7 mouse cellular contexts compared by ENCODE assay signal in the genomic region with DNA sequence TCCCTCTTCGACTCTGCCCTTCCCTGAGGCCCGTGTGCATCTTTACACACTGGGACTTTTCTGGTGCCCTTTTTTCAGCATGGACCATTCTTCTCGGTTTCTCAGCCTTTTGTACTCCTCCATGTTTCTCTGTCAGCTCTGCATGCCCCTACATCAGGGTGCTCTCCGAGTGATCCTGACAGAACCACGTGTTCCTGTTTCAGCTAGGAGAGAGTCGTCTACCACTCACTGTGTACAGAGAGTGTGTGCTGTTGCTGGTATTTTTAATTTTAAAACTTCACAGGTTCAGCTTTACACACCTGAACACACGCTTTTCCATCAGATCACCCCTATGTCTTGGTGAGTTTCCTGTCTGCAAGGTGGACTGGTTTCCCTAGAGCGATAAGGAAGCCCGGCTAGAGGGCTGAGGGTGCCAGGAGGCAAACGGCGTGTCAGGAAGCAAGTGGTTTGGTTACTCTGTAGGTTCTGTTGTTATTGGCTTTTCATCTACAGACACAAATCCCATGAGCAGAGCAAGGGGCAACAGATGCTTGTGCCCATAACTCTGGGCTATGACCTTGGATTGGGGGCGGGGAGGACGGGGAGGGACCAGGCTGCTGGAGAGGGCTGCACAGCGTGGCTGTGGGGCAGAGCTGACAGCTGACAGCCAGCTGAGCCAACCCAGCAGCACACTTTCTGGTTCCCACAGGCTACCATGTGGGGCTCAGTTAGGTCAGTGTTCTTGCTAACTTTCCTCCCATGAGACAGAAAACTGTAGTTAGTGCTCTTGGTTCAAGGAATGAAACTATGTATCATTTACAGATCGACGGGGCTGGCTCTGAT. TPM values are rescaled to one million over a fixed set of nuclear protein-coding genes. Genes with fewer than 3 reads are reported as not detected.
A peak's percentile ranks its signal among the peaks of the same experiment; 100 is the strongest.
DNase-seq lines count a peak whose midpoint lies in the region; ATAC-seq and TF ChIP-seq lines count a peak whose summit lies in the region.

No protein-coding gene starts in this region.

- no peak for ATAC-seq in limb, embryonic 13.5 days (ENCODE audit: low FRiP score, low read depth)
- no peak for ATAC-seq in forebrain, postnatal 0 days
- peak; percentile 18; the same call in 1 of the 2 replicates for ATAC-seq in hindbrain, embryonic 16.5 days
- ATAC-seq in kidney, embryonic 16.5 days (ENCODE audit: low FRiP score, low TSS enrichment) = no peak

- no peak overlapping the region for H3K4me3 ChIP-seq in limb, embryonic 13.5 days
- H3K4me3 ChIP-seq in limb, embryonic 10.5 days = no peak overlapping the region
- no peak overlapping the region for H3K4me3 ChIP-seq in forebrain, postnatal 0 days (ENCODE audit: low read depth, low read length)
- H3K4me3 ChIP-seq in hindbrain, embryonic 16.5 days (ENCODE audit: low read length) = no peak overlapping the region
- H3K4me3 ChIP-seq in olfactory bulb, adult 2 months (ENCODE audit: insufficient read depth, low read depth, low read length) = no peak overlapping the region
- H3K4me3 ChIP-seq in kidney, embryonic 16.5 days (ENCODE audit: low read length) = no peak overlapping the region

- H3K9ac ChIP-seq in limb, embryonic 13.5 days = no peak overlapping the region
- no peak overlapping the region for H3K9ac ChIP-seq in forebrain, postnatal 0 days
- H3K9ac ChIP-seq in hindbrain, embryonic 16.5 days (ENCODE audit: low read depth, low read length) = no peak overlapping the region
- no peak overlapping the region for H3K9ac ChIP-seq in kidney, embryonic 16.5 days (replicated peaks; ENCODE audit: low read length)

- H3K9me3 ChIP-seq in limb, embryonic 13.5 days = peaks cover 5% of the 10 kb centered on the region; the same call in 1 of the 2 replicates
- 0 out of 2 replicates have a peak, but pooled peaks cover 4% of the 10 kb centered on the region for H3K9me3 ChIP-seq in limb, embryonic 10.5 days (replicated peaks)
- H3K9me3 ChIP-seq in forebrain, postnatal 0 days (ENCODE audit: low read length) = no peaks in the 10 kb centered on the region
- no peaks in the 10 kb centered on the region for H3K9me3 ChIP-seq in hindbrain, embryonic 16.5 days (ENCODE audit: control insufficient read depth, low read length)
- H3K9me3 ChIP-seq in kidney, embryonic 16.5 days (ENCODE audit: low read length) = no peaks in the 10 kb centered on the region; the same call in 1 of the 2 replicates

- WGBS in limb, embryonic 13.5 days = 54% methylated on average over 16 of the region's 16 CpGs
- WGBS in limb, embryonic 10.5 days = 76% methylated on average over 16 of the region's 16 CpGs
- 51% methylated on average over 16 of the region's 16 CpGs for WGBS in forebrain, postnatal 0 days
- WGBS in hindbrain, embryonic 16.5 days = 32% methylated on average over 16 of the region's 16 CpGs
- 21% methylated on average over 16 of the region's 16 CpGs for WGBS in olfactory bulb, adult 2 months
- WGBS in kidney, embryonic 16.5 days = 56% methylated on average over 16 of the region's 16 CpGs

- no peak for TF ChIP-seq POLR2A in olfactory bulb, adult 2 months (IDR thresholded peaks at IDR 0.05; ENCODE audit: insufficient read depth, low read depth, low read length)

- no peak for TF ChIP-seq CTCF in forebrain, postnatal 0 days (IDR thresholded peaks at IDR 0.05; ENCODE audit: low read depth)
- no peak for TF ChIP-seq CTCF in olfactory bulb, adult 2 months (IDR thresholded peaks at IDR 0.05; ENCODE audit: insufficient read depth, low read depth, low read length)

- peak overlapping the region; percentile 9; the same call in 1 of the 2 replicates for H3K4me2 ChIP-seq in limb, embryonic 13.5 days (replicated peaks)
- H3K4me2 ChIP-seq in forebrain, postnatal 0 days (ENCODE audit: low read depth) = no peak overlapping the region
- H3K4me2 ChIP-seq in hindbrain, embryonic 16.5 days (ENCODE audit: low read length) = peak overlapping the region; percentile 33
- no peak overlapping the region for H3K4me2 ChIP-seq in kidney, embryonic 16.5 days (replicated peaks; ENCODE audit: low read depth, low read length)

- H3K27me3 ChIP-seq in limb, embryonic 13.5 days = 0 out of 2 replicates have a peak, but pooled peaks cover 7% of the 10 kb centered on the region
- peaks cover 16% of the 10 kb centered on the region for H3K27me3 ChIP-seq in limb, embryonic 10.5 days (ENCODE audit: low read depth, poor library complexity, severe bottlenecking)
- H3K27me3 ChIP-seq in forebrain, postnatal 0 days (ENCODE audit: insufficient read depth, low read length) = no peaks in the 10 kb centered on the region
- no peaks in the 10 kb centered on the region for H3K27me3 ChIP-seq in hindbrain, embryonic 16.5 days (replicated peaks; ENCODE audit: control insufficient read depth, insufficient read depth, low read length)
- no peaks in the 10 kb centered on the region for H3K27me3 ChIP-seq in kidney, embryonic 16.5 days (ENCODE audit: insufficient read depth, low read length)

- H3K4me1 ChIP-seq in limb, embryonic 13.5 days = peaks cover 20% of the 10 kb centered on the region
- peaks cover 17% of the 10 kb centered on the region for H3K4me1 ChIP-seq in limb, embryonic 10.5 days
- H3K4me1 ChIP-seq in forebrain, postnatal 0 days (ENCODE audit: insufficient read depth) = peaks cover 4% of the 10 kb centered on the region; the same call in 1 of the 2 replicates
- H3K4me1 ChIP-seq in hindbrain, embryonic 16.5 days (ENCODE audit: control insufficient read depth, insufficient read depth, low read depth, low read length) = peaks cover 14% of the 10 kb centered on the region
- H3K4me1 ChIP-seq in olfactory bulb, adult 2 months (ENCODE audit: control insufficient read depth, insufficient read depth, low read length) = peaks cover 13% of the 10 kb centered on the region
- no peaks in the 10 kb centered on the region for H3K4me1 ChIP-seq in kidney, embryonic 16.5 days (ENCODE audit: insufficient read depth, low read length)

- no peak for DNase-seq in limb, embryonic 10.5 days (ENCODE audit: low spot score)
- DNase-seq in forebrain, postnatal 0 days = no peak
- DNase-seq in urinary bladder, adult 18-20 months (ENCODE audit: low spot score in 2 of 2) = no peak

- no peak overlapping the region for H3K27ac ChIP-seq in limb, embryonic 13.5 days
- H3K27ac ChIP-seq in limb, embryonic 10.5 days = no peak overlapping the region
- peak overlapping the region; percentile 24 for H3K27ac ChIP-seq in forebrain, postnatal 0 days (ENCODE audit: low read depth, low read length)
- H3K27ac ChIP-seq in hindbrain, embryonic 16.5 days (ENCODE audit: low read depth, low read length) = no peak overlapping the region
- peak overlapping the region; percentile 81 for H3K27ac ChIP-seq in olfactory bulb, adult 2 months (ENCODE audit: insufficient read depth, low read depth, low read length)
- no peak overlapping the region for H3K27ac ChIP-seq in kidney, embryonic 16.5 days (ENCODE audit: low read length)

- H3K36me3 ChIP-seq in limb, embryonic 13.5 days = no peaks in the 10 kb centered on the region
- H3K36me3 ChIP-seq in limb, embryonic 10.5 days = no peaks in the 10 kb centered on the region
- no peaks in the 10 kb centered on the region for H3K36me3 ChIP-seq in forebrain, postnatal 0 days (ENCODE audit: insufficient read depth)
- H3K36me3 ChIP-seq in hindbrain, embryonic 16.5 days (ENCODE audit: control insufficient read depth, insufficient read depth, low read length) = no peaks in the 10 kb centered on the region
- H3K36me3 ChIP-seq in kidney, embryonic 16.5 days (ENCODE audit: insufficient read depth, low read length) = no peaks in the 10 kb centered on the region

RNA-seq across cellular contexts. Expression of gene Fry, which starts 3.0 kb away (rescaled TPM):
- 8.9 and 10.8 TPM in 2 replicates for polyA plus RNA-seq in limb, embryonic 13.5 days (2015; fragmentation: Nextera tagmentation; extraction: Ambion mirVana)
- 3.2 and 3.3 TPM in 2 replicates for polyA plus RNA-seq in limb, embryonic 10.5 days (2016; fragmentation: Nextera tagmentation; extraction: Ambion mirVana)
- total RNA-seq in forebrain, postnatal 0 days (2014; rRNA removed) = 111 and 130 TPM in 2 replicates
- 31.5 and 47.6 TPM in 2 replicates for polyA plus RNA-seq in forebrain, postnatal 0 days (2015; fragmentation: Nextera tagmentation; extraction: Ambion mirVana)
- polyA plus RNA-seq in hindbrain, embryonic 16.5 days (2015; fragmentation: Nextera tagmentation; extraction: Ambion mirVana) = 43.4 and 50.7 TPM in 2 replicates
- not detected in 2 replicates for polyA plus RNA-seq in olfactory bulb, adult 2 months (2012; ENCODE audit: insufficient read depth, insufficient read length, low replicate concordance, missing spikeins)
- 5.7 and 7.8 TPM in 2 replicates for polyA plus RNA-seq in kidney, embryonic 16.5 days (2015; fragmentation: Nextera tagmentation; extraction: Ambion mirVana)

Comparison
In these comparisons a context has a peak if more than half of its experiments do, and no peak if none do; other contexts are left out.
1. H3K27ac ChIP-seq: peak in forebrain, postnatal 0 days (single experiment) and olfactory bulb, adult 2 months (single experiment); none in limb, embryonic 13.5 days (single experiment), limb, embryonic 10.5 days (single experiment), hindbrain, embryonic 16.5 days (single experiment) and kidney, embryonic 16.5 days (single experiment).
2. H3K4me2 ChIP-seq: peak in limb, embryonic 13.5 days (single experiment) and hindbrain, embryonic 16.5 days (single experiment); none in forebrain, postnatal 0 days (single experiment) and kidney, embryonic 16.5 days (single experiment).